Mouse (Mus musculus) lung, adult 2 months (tissue): ENCODE data around the gene Sirt1.

Source experiments
- CTCF ChIP-seq: fragments of 200-500 bp; IDR thresholded peaks from 2 replicates; pipeline ENCODE4 v1.5.1; 2011; ENCODE audit warnings: mild to moderate bottlenecking, low read length, control low read depth; ENCODE audit not compliant: insufficient read depth
- POLR2A ChIP-seq: fragments of 200-500 bp; IDR thresholded peaks from 2 replicates; pipeline ENCODE4 v1.6.1; 2011; ENCODE audit warnings: low read depth, mild to moderate bottlenecking, control low read depth, low read length, borderline replicate concordance; ENCODE audit errors: extremely low read depth

DNA sequence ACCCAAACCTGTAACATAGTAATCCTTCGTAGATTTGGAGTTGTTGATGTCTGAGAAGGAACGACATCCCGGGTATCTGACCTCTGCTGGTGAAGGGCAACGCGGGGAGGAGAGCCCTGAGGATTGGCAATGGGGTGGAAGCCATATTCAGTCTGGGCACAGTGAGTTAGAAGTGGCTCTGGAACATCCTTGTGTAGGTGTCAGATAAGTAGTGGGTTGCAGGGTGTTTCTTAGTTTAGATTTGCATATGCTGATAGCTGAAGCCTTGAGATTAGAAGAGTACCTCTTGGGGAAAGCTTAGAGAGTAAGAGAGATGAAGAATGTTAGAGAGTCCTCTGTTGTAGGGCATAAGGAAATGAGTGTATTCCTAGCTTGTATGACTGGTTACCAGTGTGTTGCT, 108.6 kb downstream of the Sirt1 start:
- no peak for TF ChIP-seq POLR2A
- no peak for TF ChIP-seq CTCF
